Mouse (Mus musculus) layer of hippocampus, postnatal 14 days (tissue): ENCODE data around the gene Olfr615. TPM values are rescaled to one million over a fixed set of nuclear protein-coding genes. Genes with fewer than 3 reads are reported as not detected.
"Not testable (repeated sequence)": the region's sequence is repeated elsewhere in the genome, so short reads cannot be mapped to it uniquely, and the experiment has no call there.

ENCODE experiments used
- DNase-seq, 2 experiments: peaks; one replicate each; pipeline ENCODE4 v3.0.0; 2021 to 2022; ENCODE audit warnings: low spot score in 2 of 2, mixed read lengths in 1 of 2
- long read RNA-seq, 2 experiments: library from polyadenylated mRNA; stranded (forward); transcript quantifications; one replicate each; pipeline ENCODE4 v2.0.0; 2021
- microRNA-seq, 2 experiments: library from miRNA; unstranded; fragments of <30 nt; microRNA quantifications; one replicate each; pipeline ENCODE4 v1.2.0; 2021
- total RNA-seq, 2 experiments: library from RNA; stranded (reverse); gene quantifications; 2 replicates each; pipeline ENCODE4 v1.2.3; 2021

Gene Olfr615
- total RNA-seq = not detected
- long read RNA-seq, experiment 1 = 0 reads
- long read RNA-seq, experiment 2 = 0 reads

DNA sequence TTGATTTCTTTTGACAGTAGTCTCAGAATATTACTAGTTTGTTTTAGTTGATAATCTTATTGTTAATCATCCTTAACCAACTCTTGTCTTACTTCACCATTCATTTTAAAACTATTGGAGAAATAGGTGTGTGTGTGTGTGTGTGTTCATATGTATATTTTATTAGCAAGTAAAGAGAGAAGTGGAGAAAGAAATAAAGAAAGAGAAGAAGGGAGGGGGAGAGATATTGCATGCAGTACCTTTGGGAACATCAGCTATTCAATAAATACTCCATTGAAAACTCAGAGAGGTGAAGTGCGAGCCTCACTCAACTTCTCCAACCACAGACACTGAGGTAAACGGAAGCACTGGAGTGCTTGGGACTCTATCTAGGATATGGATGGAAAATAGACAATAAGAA, at the start of gene Olfr615:
Gene Olfr615 (plus strand): TSS at position 301 of the 400 bp plus-strand sequence.
- no peak for DNase-seq

DNA sequence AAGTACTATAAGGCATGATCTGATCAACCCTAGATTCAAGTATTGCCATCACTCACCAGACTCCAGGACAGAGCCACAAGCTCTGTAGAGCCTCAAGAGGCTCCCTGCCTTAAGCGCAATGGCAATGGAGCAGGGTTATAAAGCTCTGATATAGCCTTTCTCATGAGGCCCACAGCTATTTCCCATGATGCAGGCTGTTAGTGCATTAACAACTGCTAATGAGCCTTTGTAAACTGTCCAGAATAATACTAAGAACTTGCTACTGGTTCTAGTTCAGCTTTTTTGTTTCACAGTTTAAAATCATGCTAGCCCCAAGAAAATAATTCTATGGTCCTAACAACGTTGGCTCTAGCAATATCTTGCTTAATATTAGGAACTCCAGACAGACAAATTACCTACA, 43.9 kb upstream of the Olfr615 start, which contains the start of gene Olfr610:
Gene Olfr610 (minus strand): TSS at position 101 of the 400 bp plus-strand sequence.
- DNase-seq = no peak

DNA sequence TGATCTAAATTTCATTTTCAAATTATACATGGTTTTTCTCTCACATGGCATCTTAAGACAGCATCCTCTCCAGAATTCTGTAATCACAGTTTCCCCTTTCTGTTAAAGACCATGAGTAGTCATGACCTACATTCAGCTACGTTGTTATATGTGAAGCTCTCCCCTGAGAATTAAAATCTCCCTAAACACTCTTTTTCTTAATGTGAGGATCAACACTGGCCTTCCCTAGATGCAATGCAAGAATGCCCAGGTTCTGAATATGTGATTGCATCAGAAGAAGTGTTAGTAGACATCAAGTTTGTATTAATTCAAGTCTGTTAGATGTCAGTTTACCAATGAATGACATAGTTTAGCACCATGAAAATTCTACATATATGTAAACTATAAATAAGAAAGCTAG, 35.1 kb upstream of the Olfr615 start, which contains the start of gene Olfr611:
Gene Olfr611 (minus strand): TSS at position 101 of the 400 bp plus-strand sequence.
- DNase-seq = not testable (repeated sequence)

GRCm38 (mm10) chr7:103542617-103543016, 13.3 kb upstream of the Olfr615 start, which contains the start of gene Olfr612:
Gene Olfr612 (minus strand): TSS chr7:103542717.
- not testable (repeated sequence) for DNase-seq

GRCm38 (mm10) chr7:103547774-103548173, 8.1 kb upstream of the Olfr615 start, which contains the start of gene Olfr613:
Gene Olfr613 (plus strand): TSS chr7:103548074.
- no peak for DNase-seq

GRCm38 (mm10) chr7:103569043-103569442, 13.2 kb downstream of the Olfr615 start, which contains the start of gene Olfr616:
Gene Olfr616 (minus strand): TSS chr7:103569143.
- DNase-seq = no peak

GRCm38 (mm10) chr7:103572761-103573160, 16.9 kb downstream of the Olfr615 start, which contains the start of gene Olfr617:
Gene Olfr617 (plus strand): TSS chr7:103573061.
- DNase-seq = no peak

DNA sequence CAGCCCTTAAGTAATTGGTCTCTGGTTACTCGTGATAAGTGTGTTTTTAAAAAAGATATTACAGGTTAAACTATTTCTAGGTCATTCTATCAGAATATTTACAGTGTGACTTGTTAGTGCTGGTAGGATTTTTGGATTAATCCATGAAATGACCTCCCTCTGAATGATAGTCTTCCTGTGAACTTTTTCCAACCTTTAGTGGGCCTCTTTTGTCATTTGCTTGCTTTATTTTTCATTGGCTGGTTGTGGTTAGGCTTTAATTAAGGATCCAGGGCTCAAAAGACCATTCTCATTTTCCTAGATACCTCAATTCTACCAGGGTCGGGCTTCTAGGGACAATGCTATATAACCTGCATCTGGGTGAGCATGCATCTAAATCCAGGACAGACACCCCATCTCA, 33.9 kb downstream of the Olfr615 start, which contains the start of gene Olfr618:
Gene Olfr618 (plus strand): TSS at position 301 of the 400 bp plus-strand sequence.
- DNase-seq = no peak

- no peak for DNase-seq
Measured at GRCm38 (mm10) chr7:103600275-103600674, 44.4 kb downstream of the Olfr615 start, which contains the start of gene Olfr619. Gene Olfr619 (plus strand): TSS chr7:103600575.

DNA sequence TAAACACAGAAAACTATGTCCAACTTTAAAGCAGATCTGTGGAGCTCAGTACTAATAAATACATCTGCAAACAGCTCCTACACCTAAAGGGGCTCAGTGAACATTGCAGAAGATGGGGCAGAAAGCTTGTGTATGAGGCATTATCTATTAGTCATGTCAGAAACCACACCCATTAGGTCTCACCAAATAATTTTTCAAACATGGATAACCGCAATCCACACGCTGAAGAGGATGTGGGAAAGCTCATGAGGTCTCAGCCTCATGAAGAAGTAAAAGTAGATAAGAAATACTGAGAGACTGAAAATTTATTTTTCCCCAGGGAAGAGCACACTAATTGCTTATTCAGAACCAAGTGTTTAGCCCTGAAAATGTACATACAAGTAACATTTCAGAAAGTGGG, 51.5 kb downstream of the Olfr615 start:
- no peak for DNase-seq

DNA sequence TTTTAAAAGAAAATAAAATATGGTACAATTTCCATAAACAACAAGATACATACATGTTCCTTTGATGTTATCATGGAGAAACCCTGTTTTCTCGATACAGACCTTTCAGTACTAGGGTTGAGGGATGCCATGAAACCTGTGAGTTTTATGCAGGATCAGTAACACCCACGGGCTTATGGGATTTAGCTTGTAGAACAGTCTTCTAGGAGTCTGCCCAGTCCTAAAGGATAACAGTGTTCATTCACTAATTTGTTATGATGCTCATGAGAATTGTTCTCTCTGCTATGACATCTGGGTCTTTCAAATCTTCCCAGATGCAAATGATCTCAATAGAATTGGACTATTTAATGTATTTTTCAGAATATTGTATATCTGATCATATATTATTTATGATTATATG, 56.6 kb downstream of the Olfr615 start, which contains the start of gene Olfr620:
Gene Olfr620 (minus strand): TSS at position 101 of the 400 bp plus-strand sequence.
- no peak for DNase-seq

Small RNA genes lying within 50 kb of the gene (microRNA-seq; reads per million reads assigned to microRNA genes)
- gene Gm26506 = 0 reads per million in 2 experiments

Other genes with a start within 250 kb of the Olfr615 start
- not detected for gene Olfr597, start 239.8 kb upstream of the Olfr615 start, total RNA-seq
- not detected for gene Olfr598, start 232.5 kb upstream of the Olfr615 start, total RNA-seq
- not detected for gene Olfr599, start 220.2 kb upstream of the Olfr615 start, total RNA-seq
- gene Olfr600, start 206.4 kb upstream of the Olfr615 start, total RNA-seq = not detected
- gene Olfr601, start 193.4 kb upstream of the Olfr615 start, total RNA-seq = not detected
- gene Olfr603, start 169.9 kb upstream of the Olfr615 start, total RNA-seq = not detected
- not detected for gene Usp17lc, start 141.0 kb upstream of the Olfr615 start, total RNA-seq
- not detected for gene Olfr605, start 110.6 kb upstream of the Olfr615 start, total RNA-seq
- not detected for gene Olfr606, start 107.0 kb upstream of the Olfr615 start, total RNA-seq
- gene Olfr607, start 91.9 kb upstream of the Olfr615 start, total RNA-seq = not detected
- not detected for gene Olfr608, start 86.2 kb upstream of the Olfr615 start, total RNA-seq
- gene Olfr609, start 58.0 kb upstream of the Olfr615 start, total RNA-seq = not detected
- not detected for gene Olfr610, start 44.0 kb upstream of the Olfr615 start, total RNA-seq
- gene Olfr611, start 35.2 kb upstream of the Olfr615 start, total RNA-seq = not detected
- gene Olfr612, start 13.4 kb upstream of the Olfr615 start, total RNA-seq = not detected
- not detected for gene Olfr613, start 8.0 kb upstream of the Olfr615 start, total RNA-seq
- gene Olfr616, start 13.1 kb downstream of the Olfr615 start, total RNA-seq = not detected
- not detected for gene Olfr617, start 17.0 kb downstream of the Olfr615 start, total RNA-seq
- not detected for gene Olfr618, start 34.0 kb downstream of the Olfr615 start, total RNA-seq
- gene Olfr619, start 44.5 kb downstream of the Olfr615 start, total RNA-seq = not detected
- gene Olfr620, start 56.5 kb downstream of the Olfr615 start, total RNA-seq = not detected
- gene Olfr622, start 86.6 kb downstream of the Olfr615 start, total RNA-seq = not detected
- not detected for gene Olfr623, start 107.6 kb downstream of the Olfr615 start, total RNA-seq
- under 1 TPM in 1 of 2 experiments, not detected in 1; 0.07 TPM for gene Olfr624, start 115.1 kb downstream of the Olfr615 start, total RNA-seq
- not detected for gene Olfr625-ps1, start 126.6 kb downstream of the Olfr615 start, total RNA-seq
- gene Olfr243, start 158.6 kb downstream of the Olfr615 start, total RNA-seq = not detected
- gene Olfr628, start 174.3 kb downstream of the Olfr615 start, total RNA-seq = not detected
- not detected for gene Olfr629, start 188.9 kb downstream of the Olfr615 start, total RNA-seq
- not detected for gene Olfr630, start 201.3 kb downstream of the Olfr615 start, total RNA-seq
- not detected for gene Olfr69, start 215.5 kb downstream of the Olfr615 start, total RNA-seq
- not detected for gene Olfr68, start 223.6 kb downstream of the Olfr615 start, total RNA-seq
- gene Olfr67, start 235.7 kb downstream of the Olfr615 start, total RNA-seq = not detected